Mouse (Mus musculus): ENCODE measurements around the gene Tagap.

- TF ChIP-seq HCFC1 (IDR thresholded peaks at IDR 0.05; ENCODE audit: borderline replicate concordance, insufficient read depth, low read length): no peak
- no peak for TF ChIP-seq ZNF384 (IDR thresholded peaks at IDR 0.05; ENCODE audit: low read depth, low read length)
These were observed 24.3 kb upstream of the Tagap start for GRCm38 (mm10) chr17:7901536-7901935.

Measured in ES-E14 (cell line).